Mouse (Mus musculus) bone marrow macrophage, adult 2 months (primary cell): ENCODE data around the gene Mpzl3.

Experiments used
- CTCF ChIP-seq: IDR thresholded peaks from 2 replicates; pipeline ENCODE4 v1.5.1; 2012; ENCODE audit warnings: low read depth, mild to moderate bottlenecking, low read length, moderate library complexity
- POLR2A ChIP-seq: IDR thresholded peaks from 2 replicates; pipeline ENCODE4 v1.6.1; 2012; ENCODE audit warnings: mild to moderate bottlenecking, low read depth, low read length, borderline replicate concordance

GRCm38 (mm10) chr9:45095149-45095937 lies 40.4 kb downstream of the Mpzl3 start:
- no peak for TF ChIP-seq CTCF
- no peak for TF ChIP-seq POLR2A
